Mouse (Mus musculus): ENCODE measurements at regions not wholly inside any gene's neighbourhood (a gene's known extent, or its start where the extent isn't known, plus 50 kb on each side); places are given as distances from the start of the nearest gene placed in this dataset.

GRCm38 (mm10) chr4:89421694-89422354 is 111.0 kb upstream of the Cdkn2b start:
- WGBS: 54% methylated on average over 6 of the region's 6 CpGs
- ATAC-seq (ENCODE audit: insufficient number of reproducible peaks, insufficient read depth, low FRiP score, low TSS enrichment): no peak

GRCm38 (mm10) chr4:89420868-89421267 is 110.0 kb upstream of the Cdkn2b start:
- WGBS: 86% methylated on average over 5 of the region's 5 CpGs
- H3K9me3 ChIP-seq: no peaks in the 10 kb centered on the region
- no peaks in the 10 kb centered on the region for H3K36me3 ChIP-seq
- no peaks in the 10 kb centered on the region for H3K27me3 ChIP-seq
- H3K4me2 ChIP-seq (replicated peaks): no peak overlapping the region
- ATAC-seq (ENCODE audit: insufficient number of reproducible peaks, insufficient read depth, low FRiP score, low TSS enrichment): no peak
- H3K9ac ChIP-seq: no peak overlapping the region
- H3K4me3 ChIP-seq: no peak overlapping the region
- no peaks in the 10 kb centered on the region for H3K4me1 ChIP-seq
- no peak overlapping the region for H3K27ac ChIP-seq

More at GRCm38 (mm10) chr4:89421694-89422354, 111.0 kb upstream of the Cdkn2b start:
- Histone ChIP-seq H3K27me3 (no peaks in the 10 kb centered on the region), H3K36me3 (no peaks in the 10 kb centered on the region), H3K4me3 (no peak overlapping the region), H3K4me2 (replicated peaks) (no peak overlapping the region), H3K9ac (no peak overlapping the region), H3K27ac (no peak overlapping the region), H3K4me1 (no peaks in the 10 kb centered on the region), H3K9me3 (no peaks in the 10 kb centered on the region)

GRCm38 (mm10) chr4:89419507-89419906 is 108.7 kb upstream of the Cdkn2b start:
- ATAC-seq (ENCODE audit: insufficient number of reproducible peaks, insufficient read depth, low FRiP score, low TSS enrichment): no peak
- 88% methylated on average over 7 of the region's 7 CpGs for WGBS
- H3K36me3 ChIP-seq: no peaks in the 10 kb centered on the region

GRCm38 (mm10) chr4:89405624-89406167 is 94.9 kb upstream of the Cdkn2b start:
- WGBS: 73% methylated on average over 2 of the region's 2 CpGs
- Histone ChIP-seq H3K27me3 (no peaks in the 10 kb centered on the region), H3K36me3 (no peaks in the 10 kb centered on the region), H3K4me1 (no peaks in the 10 kb centered on the region), H3K9me3 (no peaks in the 10 kb centered on the region), H3K27ac (no peak overlapping the region), H3K9ac (no peak overlapping the region), H3K4me3 (no peak overlapping the region), H3K4me2 (replicated peaks) (no peak overlapping the region)
- no peak for ATAC-seq (ENCODE audit: insufficient number of reproducible peaks, insufficient read depth, low FRiP score, low TSS enrichment)

More at GRCm38 (mm10) chr4:89419507-89419906, 108.7 kb upstream of the Cdkn2b start:
- no peak overlapping the region for H3K4me3 ChIP-seq
- no peak overlapping the region for H3K27ac ChIP-seq
- no peak overlapping the region for H3K4me2 ChIP-seq (replicated peaks)
- H3K4me1 ChIP-seq: no peaks in the 10 kb centered on the region
- no peaks in the 10 kb centered on the region for H3K27me3 ChIP-seq
- H3K9ac ChIP-seq: no peak overlapping the region
- no peaks in the 10 kb centered on the region for H3K9me3 ChIP-seq

DNA sequence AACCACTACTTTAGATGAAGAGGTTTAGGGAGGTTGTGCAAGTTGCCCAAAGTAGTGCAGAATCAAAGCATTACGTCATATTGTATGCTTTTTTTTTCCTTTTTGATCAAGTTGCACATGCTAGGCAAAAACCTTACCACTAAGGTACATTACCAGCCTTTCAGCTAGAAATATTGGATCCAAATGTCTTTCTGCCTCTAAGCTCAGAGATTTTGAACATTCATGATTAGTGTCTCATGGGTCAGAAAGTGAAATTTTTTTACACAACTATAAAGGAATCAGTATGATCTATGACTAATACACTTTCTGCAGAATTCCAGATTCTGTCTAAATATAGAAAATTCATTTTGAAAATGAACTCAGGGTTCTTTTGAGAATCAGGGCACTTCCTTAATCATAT is 92.3 kb upstream of the Cdkn2b start:
- Histone ChIP-seq H3K27me3 (no peaks in the 10 kb centered on the region), H3K36me3 (no peaks in the 10 kb centered on the region), H3K4me1 (no peaks in the 10 kb centered on the region), H3K9me3 (no peaks in the 10 kb centered on the region), H3K27ac (no peak overlapping the region), H3K9ac (no peak overlapping the region), H3K4me3 (no peak overlapping the region), H3K4me2 (replicated peaks) (no peak overlapping the region)
- ATAC-seq (ENCODE audit: insufficient number of reproducible peaks, insufficient read depth, low FRiP score, low TSS enrichment): no peak
- WGBS: 77% methylated on average over 1 of the region's 1 CpGs

- Histone ChIP-seq H3K27ac (no peak overlapping the region), H3K27me3 (no peaks in the 10 kb centered on the region), H3K9me3 (no peaks in the 10 kb centered on the region), H3K4me3 (no peak overlapping the region), H3K4me2 (replicated peaks) (no peak overlapping the region), H3K9ac (no peak overlapping the region), H3K36me3 (no peaks in the 10 kb centered on the region), H3K4me1 (no peaks in the 10 kb centered on the region)
- 72% methylated on average over 5 of the region's 5 CpGs for WGBS
- ATAC-seq (ENCODE audit: insufficient number of reproducible peaks, insufficient read depth, low FRiP score, low TSS enrichment): no peak
Measured at GRCm38 (mm10) chr4:89402324-89402723, 91.5 kb upstream of the Cdkn2b start.

DNA sequence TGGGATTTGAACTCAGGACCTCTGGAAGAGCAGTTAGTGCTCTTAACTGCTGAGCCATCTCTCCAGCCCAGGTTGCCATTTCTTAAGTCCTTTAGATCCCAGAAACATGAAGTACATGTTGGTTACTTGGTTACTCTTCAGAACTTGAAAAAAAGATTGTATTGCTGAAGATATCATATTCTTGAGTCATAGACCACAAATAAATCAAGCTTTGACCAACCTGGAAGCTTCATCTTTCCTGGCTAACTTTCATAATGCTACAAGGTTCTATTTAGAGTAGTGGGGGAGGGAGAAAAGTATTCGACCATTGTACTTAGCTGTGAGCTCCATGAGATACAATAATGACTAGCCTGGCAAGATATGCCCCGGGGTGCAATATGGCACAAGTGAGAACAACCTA is 90.9 kb upstream of the Cdkn2b start:
- H3K4me3 ChIP-seq: no peak overlapping the region
- no peak for ATAC-seq (ENCODE audit: insufficient number of reproducible peaks, insufficient read depth, low FRiP score, low TSS enrichment)
- 76% methylated on average over 2 of the region's 2 CpGs for WGBS
- H3K27me3 ChIP-seq: no peaks in the 10 kb centered on the region
- H3K4me2 ChIP-seq (replicated peaks): no peak overlapping the region
- no peaks in the 10 kb centered on the region for H3K9me3 ChIP-seq
- no peaks in the 10 kb centered on the region for H3K4me1 ChIP-seq
- H3K27ac ChIP-seq: no peak overlapping the region
- no peaks in the 10 kb centered on the region for H3K36me3 ChIP-seq
- H3K9ac ChIP-seq: no peak overlapping the region

- H3K27ac ChIP-seq: no peak overlapping the region
- no peak for ATAC-seq (ENCODE audit: insufficient number of reproducible peaks, insufficient read depth, low FRiP score, low TSS enrichment)
- H3K36me3 ChIP-seq: no peaks in the 10 kb centered on the region
- no peaks in the 10 kb centered on the region for H3K4me1 ChIP-seq
- 87% methylated on average over 3 of the region's 3 CpGs for WGBS
- H3K4me2 ChIP-seq (replicated peaks): no peak overlapping the region
- H3K9me3 ChIP-seq: no peaks in the 10 kb centered on the region
- no peaks in the 10 kb centered on the region for H3K27me3 ChIP-seq
- H3K9ac ChIP-seq: no peak overlapping the region
- H3K4me3 ChIP-seq: no peak overlapping the region
Measured at GRCm38 (mm10) chr4:89400342-89400741, 89.5 kb upstream of the Cdkn2b start.

DNA sequence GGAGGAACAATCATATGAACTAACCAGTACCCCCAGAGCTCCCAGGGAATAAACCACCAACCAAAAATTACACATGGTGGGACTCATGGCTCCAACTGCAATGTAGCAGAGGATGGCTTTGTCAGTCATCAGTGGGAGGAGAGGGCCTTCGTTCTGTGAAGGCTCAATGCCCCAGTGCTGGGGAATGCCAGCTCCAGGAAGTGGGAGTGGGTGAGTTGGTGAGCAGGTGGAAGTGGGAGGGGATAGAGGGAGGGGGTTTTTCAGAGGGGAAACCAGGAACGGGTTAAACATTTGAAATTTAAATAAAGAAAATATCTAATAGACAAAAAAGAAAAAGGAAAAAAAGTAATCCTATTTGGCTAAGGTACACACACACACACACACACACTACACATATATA is 88.4 kb upstream of the Cdkn2b start:
- H3K9ac ChIP-seq: no peak overlapping the region
- no peaks in the 10 kb centered on the region for H3K27me3 ChIP-seq
- no peak overlapping the region for H3K4me3 ChIP-seq
- H3K27ac ChIP-seq: no peak overlapping the region
- no peak overlapping the region for H3K4me2 ChIP-seq (replicated peaks)
- no peaks in the 10 kb centered on the region for H3K9me3 ChIP-seq
- 71% methylated on average over 2 of the region's 2 CpGs for WGBS
- no peaks in the 10 kb centered on the region for H3K36me3 ChIP-seq
- H3K4me1 ChIP-seq: no peaks in the 10 kb centered on the region
- no peak for ATAC-seq (ENCODE audit: insufficient number of reproducible peaks, insufficient read depth, low FRiP score, low TSS enrichment)

DNA sequence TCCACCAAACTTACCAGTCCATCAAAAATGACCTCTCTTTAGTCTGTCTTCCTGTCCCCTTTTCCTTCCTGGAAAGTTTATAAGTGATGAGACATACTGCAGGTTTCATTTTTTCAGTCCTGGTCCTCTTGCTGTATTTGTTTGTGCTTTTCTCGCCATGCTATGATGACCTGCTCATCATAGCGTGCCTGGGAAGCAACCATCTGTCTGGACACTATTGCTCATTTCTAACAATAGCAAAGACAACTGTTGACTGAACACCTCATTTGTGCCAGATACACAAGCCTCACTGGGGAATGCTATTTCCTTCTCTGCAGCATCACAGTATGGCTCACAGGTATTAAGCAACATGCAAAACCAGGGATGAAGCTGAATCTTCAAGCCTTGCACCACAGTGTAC is 85.2 kb upstream of the Cdkn2b start:
- ATAC-seq (ENCODE audit: insufficient number of reproducible peaks, insufficient read depth, low FRiP score, low TSS enrichment): no peak
- Histone ChIP-seq H3K27ac (no peak overlapping the region), H3K9me3 (no peaks in the 10 kb centered on the region), H3K9ac (no peak overlapping the region), H3K36me3 (no peaks in the 10 kb centered on the region), H3K4me2 (replicated peaks) (no peak overlapping the region), H3K27me3 (no peaks in the 10 kb centered on the region), H3K4me1 (no peaks in the 10 kb centered on the region), H3K4me3 (no peak overlapping the region)
- WGBS: 83% methylated on average over 2 of the region's 2 CpGs

GRCm38 (mm10) chr4:89395336-89395735 is 84.5 kb upstream of the Cdkn2b start:
- Histone ChIP-seq H3K9ac (no peak overlapping the region), H3K27ac (no peak overlapping the region), H3K4me2 (replicated peaks) (no peak overlapping the region), H3K4me1 (no peaks in the 10 kb centered on the region), H3K9me3 (no peaks in the 10 kb centered on the region), H3K36me3 (no peaks in the 10 kb centered on the region), H3K27me3 (no peaks in the 10 kb centered on the region), H3K4me3 (no peak overlapping the region)
- no peak for ATAC-seq (ENCODE audit: insufficient number of reproducible peaks, insufficient read depth, low FRiP score, low TSS enrichment)

DNA sequence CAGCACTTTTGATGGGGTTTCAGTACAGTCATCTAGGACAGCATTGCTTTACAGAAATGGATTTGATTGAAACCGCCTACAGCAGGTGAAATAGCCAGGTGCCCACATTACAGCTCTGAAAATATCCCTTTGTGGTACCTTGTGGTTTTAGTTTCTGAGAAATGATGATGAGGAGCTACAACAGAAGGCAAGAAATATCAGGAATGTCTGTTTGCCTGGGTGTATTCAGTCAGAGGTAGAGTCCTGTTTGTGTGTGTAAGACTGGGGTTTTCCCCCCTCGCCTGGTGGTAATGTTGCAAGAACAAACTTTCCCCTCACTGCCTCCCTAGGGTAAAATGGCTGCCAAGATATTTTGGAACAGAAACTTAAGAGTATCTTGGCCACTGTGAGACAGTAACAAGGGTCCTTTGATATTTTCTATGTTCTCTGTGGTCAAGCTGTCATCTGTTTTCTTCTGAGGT is 82.4 kb upstream of the Cdkn2b start:
- H3K9ac ChIP-seq: no peak overlapping the region
- H3K4me3 ChIP-seq: no peak overlapping the region
- 84% methylated on average over 2 of the region's 2 CpGs for WGBS
- no peaks in the 10 kb centered on the region for H3K9me3 ChIP-seq
- no peaks in the 10 kb centered on the region for H3K4me1 ChIP-seq
- no peak for ATAC-seq (ENCODE audit: insufficient number of reproducible peaks, insufficient read depth, low FRiP score, low TSS enrichment)
- H3K36me3 ChIP-seq: no peaks in the 10 kb centered on the region
- H3K27me3 ChIP-seq: no peaks in the 10 kb centered on the region
- H3K27ac ChIP-seq: no peak overlapping the region
- no peak overlapping the region for H3K4me2 ChIP-seq (replicated peaks)
